Mouse (Mus musculus) brain, embryonic 14.5 days (tissue): ENCODE results near the gene Mlf2.

Experiments
- CTCF ChIP-seq: fragments of 200-500 bp; IDR thresholded peaks from 2 replicates; pipeline ENCODE4 v1.5.1; 2012; ENCODE audit warnings: inconsistent platforms, mild to moderate bottlenecking, moderate library complexity, borderline replicate concordance; ENCODE audit not compliant: insufficient read depth, insufficient read length; ENCODE audit errors: extremely low read depth
- POLR2A ChIP-seq: fragments of 200-500 bp; IDR thresholded peaks from 2 replicates; pipeline ENCODE4 v1.6.1; 2012; ENCODE audit warnings: mild to moderate bottlenecking, inconsistent platforms, borderline replicate concordance; ENCODE audit not compliant: poor library complexity, insufficient read depth, insufficient read length, severe bottlenecking; ENCODE audit errors: extremely low read depth

DNA sequence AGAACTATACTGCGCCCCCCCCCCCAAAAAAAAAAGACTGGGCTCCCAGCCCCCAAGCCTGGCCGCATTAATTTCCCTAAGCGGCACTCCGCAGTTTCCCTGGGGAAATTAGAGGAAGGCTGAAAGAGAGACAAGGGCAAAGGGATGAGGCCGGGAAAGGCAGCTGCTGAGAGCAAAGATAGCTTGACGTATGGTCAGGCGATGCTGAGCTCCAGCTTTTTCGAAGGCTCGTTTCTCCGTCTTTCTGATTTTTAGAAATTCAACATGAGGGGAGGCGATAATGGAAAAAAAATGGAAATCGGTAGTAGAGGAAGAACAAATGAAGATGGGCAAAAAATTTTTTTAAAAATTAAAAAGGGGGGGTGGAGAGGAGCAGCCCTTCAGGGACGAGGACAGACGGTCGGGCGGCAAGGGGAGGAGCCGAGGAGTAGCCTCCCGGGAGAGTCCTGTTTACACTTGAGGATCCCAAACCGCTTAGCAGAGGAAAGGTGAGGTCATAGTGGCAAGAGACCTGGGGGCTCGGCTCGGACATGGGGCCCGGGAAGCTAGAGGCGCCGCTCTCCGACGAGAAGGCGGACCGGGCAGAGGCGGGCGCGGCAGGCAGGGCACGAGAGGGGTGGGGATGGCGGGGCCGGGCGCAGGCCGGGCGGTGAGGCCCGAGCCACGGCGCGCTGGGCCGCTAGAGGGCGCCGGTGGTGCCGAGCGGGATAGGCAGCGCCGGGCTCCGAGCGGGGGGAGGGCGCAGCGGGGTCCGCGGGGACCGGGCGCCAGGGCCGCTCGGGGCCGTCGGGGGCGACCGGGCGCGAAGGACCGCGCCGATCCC is 14.3 kb upstream of the Mlf2 start:
- TF ChIP-seq CTCF (peak; percentile 75), POLR2A (no peak)
